Mouse (Mus musculus): ENCODE measurements around the gene Klhl22. TPM values are rescaled to one million over a fixed set of nuclear protein-coding genes. Genes with fewer than 3 reads are reported as not detected.

Gene Klhl22
- polyA plus RNA-seq, 1 experiment = 42.0 TPM

GRCm38 (mm10) chr16:17771117-17771865 is 11.9 kb downstream of the Klhl22 start:
- H3K4me1 ChIP-seq (ENCODE audit: control insufficient read depth, insufficient read depth, low read length) = no peaks in the 10 kb centered on the region
- H3K4me3 ChIP-seq (replicated peaks; ENCODE audit: extremely low read depth, low read depth, low read length) = no peak overlapping the region
- DNase-seq = no peak
- WGBS = 56% methylated on average over 4 of the region's 4 CpGs
- TF ChIP-seq POLR2A (IDR thresholded peaks at IDR 0.05; ENCODE audit: borderline replicate concordance, extremely low read depth, low read depth, low read length) (no peak), CTCF (IDR thresholded peaks at IDR 0.05; ENCODE audit: insufficient read depth, low read length) (no peak)

DNA sequence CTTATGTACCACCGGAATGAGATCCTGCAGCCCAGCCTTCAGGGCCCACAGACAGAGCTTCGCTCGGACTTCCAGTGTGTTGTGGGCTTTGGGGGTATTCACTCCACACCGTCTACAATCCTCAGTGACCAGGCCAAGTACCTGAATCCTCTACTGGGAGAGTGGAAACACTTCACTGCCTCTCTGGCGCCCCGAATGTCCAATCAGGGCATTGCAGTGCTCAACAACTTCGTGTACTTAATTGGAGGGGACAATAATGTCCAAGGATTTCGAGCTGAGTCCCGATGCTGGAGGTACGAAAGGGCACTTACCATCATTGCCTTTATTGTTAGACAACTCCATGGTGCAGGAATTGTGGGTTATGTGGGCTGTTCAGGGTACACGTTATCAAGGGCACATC is 17.4 kb downstream of the Klhl22 start:
- Histone ChIP-seq H3K4me1 (ENCODE audit: control insufficient read depth, insufficient read depth, low read length) (no peaks in the 10 kb centered on the region), H3K4me3 (replicated peaks; ENCODE audit: extremely low read depth, low read depth, low read length) (no peak overlapping the region)
- 63% methylated on average over 11 of the region's 11 CpGs for WGBS
- no peak for DNase-seq
- TF ChIP-seq CTCF (IDR thresholded peaks at IDR 0.05; ENCODE audit: insufficient read depth, low read length) (peak; percentile 62), POLR2A (IDR thresholded peaks at IDR 0.05; ENCODE audit: borderline replicate concordance, extremely low read depth, low read depth, low read length) (no peak)

DNA sequence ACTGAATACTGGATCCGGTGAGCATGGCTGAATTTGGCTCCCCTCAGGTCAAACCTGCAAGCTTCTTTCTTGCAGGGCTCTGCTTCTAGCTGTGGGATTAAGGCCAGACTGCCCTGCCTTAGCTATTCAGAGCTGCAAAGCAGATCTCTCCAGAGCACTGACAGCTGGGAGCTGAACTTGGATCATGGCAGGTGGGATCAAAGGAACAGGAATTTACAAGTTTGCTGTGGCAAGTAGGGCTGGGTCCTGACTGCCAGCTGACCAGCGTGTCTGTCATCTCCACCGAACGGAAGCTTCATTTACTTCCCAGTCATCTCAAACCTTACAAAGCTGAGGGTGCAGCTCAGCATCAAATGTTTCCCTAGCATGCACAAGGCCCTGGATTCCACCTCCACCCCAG is 18.8 kb downstream of the Klhl22 start:
- DNase-seq = no peak
- Histone ChIP-seq H3K4me1 (ENCODE audit: control insufficient read depth, insufficient read depth, low read length) (no peaks in the 10 kb centered on the region), H3K4me3 (replicated peaks; ENCODE audit: extremely low read depth, low read depth, low read length) (no peak overlapping the region)
- 75% methylated on average over 4 of the region's 4 CpGs for WGBS
- TF ChIP-seq POLR2A (IDR thresholded peaks at IDR 0.05; ENCODE audit: borderline replicate concordance, extremely low read depth, low read depth, low read length) (no peak), CTCF (IDR thresholded peaks at IDR 0.05; ENCODE audit: insufficient read depth, low read length) (no peak)

DNA sequence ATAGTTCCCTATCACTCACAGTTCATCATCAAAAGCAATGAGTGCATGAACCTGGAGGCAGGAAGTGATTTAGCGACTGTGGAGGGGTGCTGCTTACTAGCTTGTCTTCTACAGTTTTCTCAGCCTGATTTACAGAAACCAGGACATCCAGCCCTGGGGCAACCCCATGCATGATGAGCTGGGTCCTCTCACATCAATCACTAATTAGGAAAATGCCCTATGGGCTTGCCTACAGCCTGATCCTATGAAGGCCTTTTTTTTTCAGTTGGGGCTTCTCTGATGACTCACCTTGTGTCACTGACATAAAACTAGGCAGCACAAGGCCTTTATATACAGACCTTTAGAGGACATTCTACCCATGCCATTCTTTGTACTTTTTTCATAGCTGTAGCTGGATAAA is 20.3 kb downstream of the Klhl22 start:
- no peak overlapping the region for H3K4me3 ChIP-seq (replicated peaks; ENCODE audit: extremely low read depth, low read depth, low read length)
- WGBS = 55% methylated on average over 1 of the region's 1 CpGs
- H3K4me1 ChIP-seq (ENCODE audit: control insufficient read depth, insufficient read depth, low read length) = no peaks in the 10 kb centered on the region
- no peak for DNase-seq
- TF ChIP-seq CTCF (IDR thresholded peaks at IDR 0.05; ENCODE audit: insufficient read depth, low read length) = no peak
- no peak for TF ChIP-seq POLR2A (IDR thresholded peaks at IDR 0.05; ENCODE audit: borderline replicate concordance, extremely low read depth, low read depth, low read length)

DNA sequence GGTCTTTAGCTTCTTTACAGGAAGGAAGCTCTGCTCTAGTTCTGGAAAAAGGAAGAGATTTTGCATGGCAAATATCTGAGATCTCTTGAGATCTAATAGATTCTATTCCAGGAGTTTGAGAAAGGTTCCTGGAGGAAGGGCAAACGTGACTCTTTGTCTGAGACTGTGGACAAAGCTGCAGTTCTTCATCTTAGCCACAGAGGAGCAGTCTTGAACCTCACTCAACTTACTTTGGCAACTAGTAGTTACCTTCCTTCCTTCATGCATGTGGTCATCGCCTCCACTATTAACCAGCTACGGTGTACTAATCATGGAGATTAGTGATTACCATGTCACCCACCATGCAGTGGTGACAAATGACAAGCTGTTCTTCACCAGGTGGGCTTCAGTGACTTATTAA is 25.9 kb downstream of the Klhl22 start:
- no peak for DNase-seq
- Histone ChIP-seq H3K4me3 (replicated peaks; ENCODE audit: extremely low read depth, low read depth, low read length) (no peak overlapping the region), H3K4me1 (ENCODE audit: control insufficient read depth, insufficient read depth, low read length) (no peaks in the 10 kb centered on the region)
- TF ChIP-seq CTCF (IDR thresholded peaks at IDR 0.05; ENCODE audit: insufficient read depth, low read length) = peak; percentile 24; the same call in 1 of the 2 replicates
- TF ChIP-seq POLR2A (IDR thresholded peaks at IDR 0.05; ENCODE audit: borderline replicate concordance, extremely low read depth, low read depth, low read length) = no peak
- 44% methylated on average over 3 of the region's 3 CpGs for whole genome bisulfite sequencing

GRCm38 (mm10) chr16:17792728-17793127 is 33.3 kb downstream of the Klhl22 start:
- TF ChIP-seq CTCF (IDR thresholded peaks at IDR 0.05; ENCODE audit: insufficient read depth, low read length) (no peak), POLR2A (IDR thresholded peaks at IDR 0.05; ENCODE audit: borderline replicate concordance, extremely low read depth, low read depth, low read length) (no peak)
- WGBS = 86% methylated on average over 3 of the region's 3 CpGs
- no peak for DNase-seq

GRCm38 (mm10) chr16:17794047-17794446 is 34.6 kb downstream of the Klhl22 start:
- DNase-seq = no peak
- no peak overlapping the region for H3K4me3 ChIP-seq (replicated peaks; ENCODE audit: extremely low read depth, low read depth, low read length)
- H3K4me1 ChIP-seq (ENCODE audit: control insufficient read depth, insufficient read depth, low read length) = peaks cover 14% of the 10 kb centered on the region
- no peak for TF ChIP-seq CTCF (IDR thresholded peaks at IDR 0.05; ENCODE audit: insufficient read depth, low read length)
- WGBS = 85% methylated on average over 4 of the region's 4 CpGs

More at GRCm38 (mm10) chr16:17792728-17793127, 33.3 kb downstream of the Klhl22 start:
- H3K4me1 ChIP-seq (ENCODE audit: control insufficient read depth, insufficient read depth, low read length) = peaks cover 14% of the 10 kb centered on the region
- no peak overlapping the region for H3K4me3 ChIP-seq (replicated peaks; ENCODE audit: extremely low read depth, low read depth, low read length)

GRCm38 (mm10) chr16:17795643-17796042 is 36.2 kb downstream of the Klhl22 start:
- no peak overlapping the region for H3K4me3 ChIP-seq (replicated peaks; ENCODE audit: extremely low read depth, low read depth, low read length)
- peaks cover 14% of the 10 kb centered on the region for H3K4me1 ChIP-seq (ENCODE audit: control insufficient read depth, insufficient read depth, low read length)
- no peak for TF ChIP-seq POLR2A (IDR thresholded peaks at IDR 0.05; ENCODE audit: borderline replicate concordance, extremely low read depth, low read depth, low read length)
- DNase-seq = peak; percentile 54
- WGBS = 71% methylated on average over 5 of the region's 5 CpGs

GRCm38 (mm10) chr16:17796519-17796918 is 37.1 kb downstream of the Klhl22 start:
- TF ChIP-seq CTCF (IDR thresholded peaks at IDR 0.05; ENCODE audit: insufficient read depth, low read length) (no peak), POLR2A (IDR thresholded peaks at IDR 0.05; ENCODE audit: borderline replicate concordance, extremely low read depth, low read depth, low read length) (no peak)
- Histone ChIP-seq H3K4me1 (ENCODE audit: control insufficient read depth, insufficient read depth, low read length) (peaks cover 14% of the 10 kb centered on the region), H3K4me3 (replicated peaks; ENCODE audit: extremely low read depth, low read depth, low read length) (peak overlapping the region; percentile 37)
- no peak for DNase-seq

Measured in lung, adult 2 months (tissue).